Mouse (Mus musculus) retina, embryonic 14.5 days (tissue): ENCODE data around the gene 4930432M17Rik.

ENCODE experiments used
- DNase-seq: peaks from one replicate; pipeline ENCODE4 v3.0.0-alpha.2; 2015; ENCODE audit warnings: low spot score

Gene 4930432M17Rik

DNA sequence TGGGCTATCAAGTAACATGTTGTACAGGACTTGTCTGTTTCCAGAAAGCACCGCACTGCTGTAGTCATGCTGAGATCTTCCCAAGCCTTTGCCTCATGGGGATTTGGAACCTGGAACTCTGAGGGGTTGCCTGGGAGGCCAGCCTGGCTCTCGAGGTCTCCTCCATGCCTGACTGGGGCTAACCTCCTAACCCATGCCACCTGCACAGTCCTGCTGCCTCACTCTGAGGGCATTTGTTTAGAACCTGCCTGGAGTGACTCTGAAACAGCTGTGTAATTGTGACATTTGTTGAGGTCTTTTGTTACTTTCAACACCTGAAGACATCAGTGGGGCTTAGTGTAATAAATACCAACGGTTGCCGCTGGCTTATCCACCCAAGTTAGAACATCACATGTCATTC, 41.7 kb downstream of the 4930432M17Rik start:
- no peak for DNase-seq

DNA sequence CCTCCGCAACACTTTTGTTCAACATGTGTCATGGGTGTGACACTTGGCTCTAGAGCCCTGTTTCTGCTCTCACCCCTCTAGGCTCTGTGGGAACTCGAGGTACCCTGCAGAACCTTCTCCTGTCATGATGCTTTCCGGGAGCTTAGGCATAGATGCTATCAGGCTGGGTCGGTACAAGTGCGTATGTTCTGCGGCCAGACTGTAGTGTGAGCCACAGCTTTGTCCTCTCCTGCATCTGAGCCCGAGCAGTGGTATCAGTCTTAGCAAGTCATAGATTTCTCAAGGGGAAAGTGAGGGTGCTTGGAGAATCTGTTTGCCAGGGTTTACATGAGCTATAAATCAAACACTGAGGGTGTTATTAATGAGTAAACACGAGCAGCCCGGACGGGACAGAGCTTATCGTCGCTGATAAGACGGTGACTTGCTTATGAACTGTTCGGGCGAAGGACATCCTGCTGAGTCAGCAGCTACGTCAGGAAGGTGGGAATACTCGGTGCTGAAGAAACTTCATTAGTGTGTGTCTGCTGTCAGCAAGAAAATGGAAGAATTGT, 42.7 kb downstream of the 4930432M17Rik start:
- no peak for DNase-seq

DNA sequence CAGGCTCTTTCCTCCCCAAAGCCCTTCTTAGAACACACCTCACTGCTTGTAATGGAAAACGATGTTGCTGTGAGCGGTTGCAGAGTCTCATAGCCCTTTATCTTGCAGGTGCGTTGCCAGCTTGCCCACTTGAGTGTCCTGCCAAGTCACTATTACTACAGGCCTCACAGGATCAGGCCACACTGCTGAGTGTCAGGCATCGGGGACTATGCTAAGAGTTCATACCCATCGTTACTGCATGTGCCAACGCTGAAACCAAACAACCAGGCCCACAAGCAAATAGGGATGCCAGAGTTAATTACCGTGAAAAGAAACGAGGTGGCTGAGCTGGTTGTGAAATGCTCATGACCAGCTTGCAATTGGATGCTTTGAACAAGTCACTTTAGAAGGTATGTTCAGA, 43.3 kb downstream of the 4930432M17Rik start:
- DNase-seq, result no peak

DNA sequence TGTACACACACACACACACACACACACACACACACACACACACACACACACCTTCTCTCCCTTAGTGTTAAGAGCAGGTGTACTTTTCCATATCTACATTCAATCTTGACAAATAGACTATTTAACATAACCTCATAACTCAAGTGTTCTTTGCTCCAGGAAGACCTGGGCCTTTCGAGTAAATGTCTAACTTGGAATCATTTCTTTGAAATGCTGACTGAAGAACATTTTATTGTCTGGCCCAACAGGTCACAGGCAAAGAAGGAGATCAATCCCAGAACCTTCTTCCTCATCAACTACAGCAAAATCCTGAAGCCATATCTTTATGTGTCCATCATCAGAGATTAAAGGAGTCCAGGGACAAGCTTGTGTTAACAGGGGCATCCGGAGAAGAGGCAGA, 43.9 kb downstream of the 4930432M17Rik start:
- no peak for DNase-seq

- DNase-seq, result no peak
Measured at GRCm38 (mm10) chr3:121715336-121715735, 44.8 kb downstream of the 4930432M17Rik start.

DNA sequence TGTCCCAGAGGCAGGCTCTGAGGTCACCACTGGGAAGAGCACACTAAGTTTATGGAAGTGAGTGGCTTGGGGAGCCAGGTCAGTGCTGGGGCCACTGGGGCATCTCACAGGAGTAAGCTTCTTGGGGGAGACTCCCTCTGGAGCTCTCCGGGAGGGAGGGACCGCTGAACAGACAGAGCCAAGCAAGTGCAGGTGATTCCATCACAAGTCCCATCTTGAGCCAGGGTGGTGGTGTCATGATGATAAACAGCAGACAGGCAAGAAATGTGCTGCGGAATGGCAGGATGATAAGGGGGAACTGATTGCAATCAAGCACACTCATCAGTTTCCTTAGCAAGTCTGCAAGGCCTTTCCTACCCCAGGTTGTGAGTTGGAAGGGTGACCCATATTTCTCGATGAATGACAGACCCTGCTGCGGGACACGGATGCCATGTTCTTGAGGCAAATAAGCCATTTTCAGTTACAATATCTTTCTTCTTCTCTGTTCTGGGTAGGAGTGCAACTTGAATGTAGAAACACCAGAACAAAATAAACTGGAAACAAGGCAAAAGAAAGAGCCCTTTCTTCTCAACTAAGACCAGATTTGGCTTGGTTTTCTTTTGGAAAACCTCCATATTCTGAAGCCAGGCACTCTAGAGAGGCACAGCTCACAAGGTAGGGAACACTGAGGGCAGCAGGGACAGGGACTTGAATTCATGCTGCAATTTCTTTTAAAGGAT, 45.3 kb downstream of the 4930432M17Rik start:
- no peak for DNase-seq

DNA sequence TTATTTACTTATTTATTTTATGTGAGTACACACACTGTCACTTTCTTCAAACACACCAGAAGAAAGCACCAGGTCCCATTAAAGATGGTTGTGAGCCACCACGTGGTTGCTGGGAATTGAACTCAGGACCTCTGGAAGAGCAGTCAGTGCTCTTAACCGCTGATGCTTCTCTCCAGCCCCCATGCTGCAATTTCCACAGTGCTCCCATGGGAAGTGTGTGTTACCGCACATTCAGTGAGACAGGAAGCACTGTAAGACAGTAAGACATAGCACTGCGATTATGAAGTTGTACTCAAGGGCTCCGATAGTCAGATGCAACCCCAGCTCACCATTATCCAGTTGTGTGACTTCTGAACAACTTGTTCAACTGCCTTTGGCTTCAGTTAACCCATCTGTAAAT, 45.9 kb downstream of the 4930432M17Rik start:
- DNase-seq, result no peak

DNA sequence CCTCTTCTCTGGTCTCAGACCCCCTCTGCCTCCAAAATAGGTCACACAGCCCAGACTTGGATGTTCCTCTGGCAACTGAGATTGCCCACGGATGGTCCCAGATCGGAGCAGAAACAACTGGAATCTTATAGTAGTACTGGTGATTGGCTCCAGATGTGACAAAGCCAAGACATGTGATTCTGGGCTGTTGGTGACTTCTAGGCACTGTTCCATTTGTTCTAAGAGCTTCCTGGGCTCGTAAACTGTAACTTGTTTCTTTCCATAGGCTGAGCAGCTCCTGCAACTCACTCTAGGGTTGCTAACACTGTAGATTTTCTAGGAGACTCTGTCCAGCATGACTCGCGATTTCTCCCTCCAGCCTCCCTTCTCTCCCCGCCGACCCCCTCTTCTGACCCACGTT, 48.1 kb downstream of the 4930432M17Rik start:
- DNase-seq, result no peak

GRCm38 (mm10) chr3:121719701-121720100, 49.1 kb downstream of the 4930432M17Rik start:
- DNase-seq, result no peak

DNA sequence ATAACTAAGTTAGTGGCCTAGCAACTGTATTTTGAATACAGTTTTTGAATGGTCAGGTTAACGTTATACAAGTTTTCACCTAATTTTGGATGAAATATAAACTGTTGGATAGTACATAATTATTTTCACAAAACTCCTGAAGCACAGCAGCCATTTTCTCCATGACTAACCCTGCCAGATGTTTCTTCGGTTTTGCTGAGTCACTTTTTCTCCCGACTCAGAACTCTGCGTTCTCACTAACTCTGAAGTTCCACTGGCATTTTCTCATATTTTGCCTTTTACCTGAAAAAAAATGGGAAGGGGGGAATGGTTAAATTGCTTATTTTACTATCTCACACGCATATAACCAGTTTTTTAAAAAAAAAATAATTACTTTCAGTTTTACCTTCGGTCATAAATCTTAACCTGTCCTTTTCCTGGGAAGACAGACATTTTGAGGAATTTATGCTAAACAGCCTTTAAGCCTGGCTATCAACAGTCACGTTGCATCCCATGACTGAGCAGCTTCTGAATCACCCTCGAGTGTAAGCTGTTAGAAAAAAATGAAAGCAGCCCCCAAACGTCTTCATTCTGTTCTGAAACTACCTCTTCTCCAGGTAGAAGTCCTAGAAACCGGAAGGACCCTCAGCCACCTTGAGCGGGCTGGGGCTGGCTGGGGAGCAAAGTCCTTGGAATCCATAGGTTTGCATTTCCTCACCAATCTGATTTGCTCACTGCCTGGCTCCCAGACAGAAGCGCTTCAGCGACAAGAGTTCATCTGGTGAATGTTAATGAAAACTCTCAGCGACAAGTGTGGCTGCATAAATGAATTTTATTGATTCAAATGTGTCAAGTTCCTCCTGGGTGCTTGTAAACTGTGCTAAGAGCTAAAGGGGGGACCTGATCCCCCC, 50.5 kb downstream of the 4930432M17Rik start:
- no peak for DNase-seq

GRCm38 (mm10) chr3:121721691-121722070, 51.1 kb downstream of the 4930432M17Rik start:
- DNase-seq, result no peak

DNA sequence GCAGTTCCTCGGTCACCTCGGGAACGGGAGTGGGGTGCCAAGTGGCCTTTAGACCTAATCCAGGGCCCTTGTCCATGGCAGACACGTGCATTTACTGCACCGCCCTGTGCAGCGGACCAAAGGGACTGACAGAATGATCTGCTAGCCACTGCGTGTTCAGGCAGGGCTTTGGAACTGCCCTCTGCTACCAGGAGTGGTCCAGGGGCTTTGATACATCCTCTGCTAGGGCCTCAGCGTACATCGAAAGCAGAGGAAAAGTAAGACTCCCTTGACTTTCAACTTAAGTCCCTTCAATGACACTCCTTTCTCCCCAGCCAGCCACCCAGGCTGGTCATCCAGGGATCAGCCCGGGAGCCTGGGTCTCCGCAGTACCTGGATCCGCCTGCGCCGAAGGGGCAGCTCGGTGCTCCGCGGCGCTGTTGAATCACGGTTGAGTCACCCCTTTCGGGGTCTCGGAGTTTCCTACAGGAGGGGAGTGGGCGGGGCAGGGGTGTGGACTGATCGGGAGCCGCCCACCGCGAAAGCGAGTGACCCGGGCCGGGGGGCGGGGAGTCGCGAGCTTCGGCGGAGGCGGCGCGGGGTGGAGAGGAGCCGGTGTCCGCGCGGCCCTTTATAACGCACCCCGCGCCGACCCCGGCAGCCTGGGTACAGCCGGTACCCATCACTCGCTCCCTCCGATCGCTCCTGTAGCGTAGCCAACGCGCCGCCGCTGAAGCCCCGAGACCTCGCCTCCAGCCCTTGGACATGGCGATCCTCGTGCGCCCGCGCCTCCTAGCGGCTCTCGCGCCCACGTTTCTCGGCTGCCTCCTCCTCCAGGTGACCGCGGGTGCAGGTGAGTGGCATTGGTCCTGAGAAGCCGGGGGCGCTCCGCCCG, 52.6 kb downstream of the 4930432M17Rik start, which contains the start of gene F3:
TSS of gene F3 (plus strand) at position 567 of the 874 bp plus-strand sequence.
- peak; percentile 80 for DNase-seq

DNA sequence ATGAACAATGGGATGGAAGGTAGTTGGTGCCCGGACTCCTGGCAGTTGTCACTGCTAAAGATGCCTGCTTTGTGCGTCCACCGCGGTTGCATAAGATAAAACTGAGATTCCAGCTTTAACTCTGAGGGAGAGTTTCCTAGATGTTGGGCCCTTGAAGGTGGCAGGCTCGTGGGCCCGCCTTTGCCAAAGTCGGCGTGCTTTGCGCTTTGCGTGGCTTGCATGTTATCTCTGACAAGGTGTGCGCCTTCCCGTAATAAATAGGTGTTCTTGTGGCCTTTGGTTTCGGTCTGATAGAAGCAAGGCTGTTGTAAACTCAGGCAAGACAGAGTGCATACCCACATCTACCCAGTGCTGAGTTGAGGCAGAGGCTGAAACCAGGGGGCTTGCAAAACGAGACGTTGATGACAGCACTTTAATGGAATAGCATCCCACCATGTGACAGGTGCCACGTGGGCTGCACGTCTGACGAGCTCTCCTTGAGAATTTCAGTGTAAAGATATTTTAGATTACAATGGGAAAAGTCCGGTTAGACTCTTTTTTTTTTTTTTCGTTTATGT, 53.5 kb downstream of the 4930432M17Rik start:
- DNase-seq, result no peak

DNA sequence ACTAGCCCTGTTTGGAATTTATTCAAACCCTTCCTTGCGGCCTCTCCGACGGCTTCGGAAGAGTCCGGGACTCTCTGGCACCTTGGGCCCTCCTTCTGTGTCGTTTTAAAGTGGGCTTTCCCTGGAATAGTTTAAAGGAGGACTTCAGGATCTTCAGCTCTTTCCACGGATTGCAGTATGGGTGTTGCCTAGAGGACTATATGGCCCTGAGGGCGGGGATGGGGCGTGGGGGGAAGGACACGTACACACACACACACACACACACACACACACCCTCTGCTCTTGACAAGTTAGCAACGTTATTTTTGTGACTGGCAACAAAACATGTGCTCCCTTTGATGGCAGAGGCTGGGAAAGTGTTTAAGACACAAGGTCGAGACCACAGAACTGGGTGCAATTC, 54.0 kb downstream of the 4930432M17Rik start:
- DNase-seq, result no peak

- no peak for DNase-seq
Measured at GRCm38 (mm10) chr3:121725651-121726050, 55.1 kb downstream of the 4930432M17Rik start.

DNA sequence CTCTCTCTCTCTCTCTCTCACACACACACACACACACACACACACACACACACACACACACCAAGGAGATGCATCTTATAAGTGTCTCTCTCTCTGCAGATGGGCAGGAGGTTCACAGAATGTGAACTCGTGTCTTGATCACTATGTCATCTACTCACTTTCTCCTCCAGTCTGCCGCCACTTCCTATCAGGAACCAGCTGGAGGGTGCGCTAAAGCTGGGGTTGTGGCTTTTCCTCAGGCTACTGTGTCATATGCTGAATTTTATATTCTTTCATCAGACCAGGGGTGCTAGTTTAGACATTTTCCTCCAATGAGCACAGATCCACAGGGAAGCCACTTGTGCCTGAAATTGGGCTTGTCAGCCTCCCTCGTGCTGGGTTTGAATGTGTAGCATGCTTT, 59.1 kb downstream of the 4930432M17Rik start:
- DNase-seq, result no peak
